Mouse (Mus musculus) limb, embryonic 14.5 days (tissue): ENCODE measurements around the gene Erg. TPM values are rescaled to one million over a fixed set of nuclear protein-coding genes. Genes with fewer than 3 reads are reported as not detected.

ENCODE experiments used
- ATAC-seq: fragments of 200-750 bp; cut with Nextera tagmentation; 2 replicates; pipeline ENCODE4 v1.8.0; 2017; ENCODE audit warnings: low read depth, moderate number of reproducible peaks, moderate TSS enrichment; ENCODE audit not compliant: low FRiP score
- DNase-seq: peaks from one replicate; pipeline ENCODE4 v3.0.0-alpha.2; 2015; ENCODE audit warnings: low spot score
- H3K27ac ChIP-seq: fragments of 300-500 bp; sonication (generic); replicated peaks from 2 replicates; pipeline ENCODE4 v1.5.1; 2014; ENCODE audit warnings: low read depth, mild to moderate bottlenecking, low read length, moderate library complexity, mixed read lengths
- H3K27me3 ChIP-seq: fragments of 300-500 bp; sonication (generic); 2 replicates; pipeline ENCODE4 v1.6.1; 2014; ENCODE audit warnings: low read length, mixed read lengths; ENCODE audit not compliant: control insufficient read depth, insufficient read depth
- H3K36me3 ChIP-seq: fragments of 300-500 bp; sonication (generic); 2 replicates; pipeline ENCODE4 v1.6.1; 2014; ENCODE audit warnings: mild to moderate bottlenecking, low read length, moderate library complexity, mixed read lengths; ENCODE audit not compliant: control insufficient read depth, insufficient read depth
- H3K4me1 ChIP-seq: fragments of 300-500 bp; sonication (generic); 2 replicates; pipeline ENCODE4 v1.6.1; 2014; ENCODE audit warnings: antibody characterized with exemption, low read length, mixed read lengths; ENCODE audit not compliant: control insufficient read depth, insufficient read depth
- H3K4me2 ChIP-seq: fragments of 300-500 bp; sonication (generic); replicated peaks from 2 replicates; pipeline ENCODE4 v1.6.1; 2014; ENCODE audit warnings: low read depth, mild to moderate bottlenecking, low read length, moderate library complexity; ENCODE audit not compliant: severe bottlenecking
- H3K4me3 ChIP-seq: fragments of 300-500 bp; sonication (generic); replicated peaks from 2 replicates; pipeline ENCODE4 v1.5.1; 2014; ENCODE audit warnings: low read length
- H3K9ac ChIP-seq: fragments of 300-500 bp; sonication (generic); 2 replicates; pipeline ENCODE4 v1.6.1; 2014; ENCODE audit warnings: mild to moderate bottlenecking, low read depth, low read length, moderate library complexity; ENCODE audit not compliant: severe bottlenecking
- H3K9me3 ChIP-seq: fragments of 300-500 bp; sonication (generic); 2 replicates; pipeline ENCODE4 v1.6.1; 2016; ENCODE audit warnings: low read length; ENCODE audit not compliant: control insufficient read depth
- POLR2A ChIP-seq: fragments of 200-500 bp; IDR thresholded peaks from 2 replicates; pipeline ENCODE4 v1.8.0; 2012; ENCODE audit warnings: inconsistent platforms, mild to moderate bottlenecking, moderate library complexity, borderline replicate concordance; ENCODE audit not compliant: insufficient read depth, insufficient read length; ENCODE audit errors: extremely low read depth
- WGBS: fragments of 180-500 bp; shearing (Covaris S2); extraction: QIAGEN DNeasy Blood & Tissue Kit; methylation state at CpG from one replicate; pipeline ENCODE4 v1.1.7; 2014; 5-methylcytosine and 5-hydroxymethylcytosine counted together
- polyA plus RNA-seq, 2 experiments: library from polyadenylated mRNA; depleted of rRNA in 1 of 2; stranded (reverse) in 1 of 2; unstranded in 1 of 2; fragments of >200 nt; fragmentation: Nextera tagmentation in 1 of 2; extraction: Ambion mirVana in 1 of 2; gene quantifications; 2 replicates each; pipeline versions ENCODE4 v1.2.1 to v1.2.3; 2012 to 2014

Gene Erg
- polyA plus RNA-seq (2012; rRNA removed), result 40.6 and 52.5 TPM in 2 replicates
- 18.9 and 21.6 TPM in 2 replicates for polyA plus RNA-seq (2014; fragmentation: Nextera tagmentation; extraction: Ambion mirVana)

DNA sequence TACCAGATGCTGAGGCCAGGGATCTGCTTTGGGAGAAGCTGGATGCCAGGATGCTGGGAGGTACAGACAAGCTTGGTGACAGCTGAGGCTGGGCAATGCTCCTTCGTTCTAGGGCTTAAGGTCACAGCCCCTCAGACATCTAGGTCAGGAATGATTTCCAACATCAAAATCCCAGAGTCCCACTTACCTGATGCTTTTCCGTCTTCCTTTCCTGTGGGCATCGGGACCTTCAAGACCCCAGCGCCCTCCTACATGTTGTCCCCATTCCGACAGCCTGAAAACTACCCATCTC lies at the start of gene Erg:
Gene Erg, minus strand, starts transcription at position 283 of the 292 bp plus-strand sequence.
- DNase-seq (no peak), ATAC-seq (no peak)
- WGBS, result 1% methylated on average over 5 of the region's 5 CpGs
- Histone ChIP-seq H3K4me1 (peaks cover 28% of the 10 kb centered on the region), H3K4me3 (peak within 1 kb of the TSS; percentile 60), H3K27ac (peak within 1 kb of the TSS; percentile 66), H3K4me2 (peak within 1 kb of the TSS; percentile 85), H3K9ac (peak within 1 kb of the TSS; percentile 76), H3K27me3 (no peaks in the 10 kb centered on the region; the same call in 1 of the 2 replicates), H3K36me3 (no peaks in the 10 kb centered on the region), H3K9me3 (no peaks in the 10 kb centered on the region)
- TF ChIP-seq POLR2A, result no peak

- Histone ChIP-seq H3K9ac (no peak overlapping the region), H3K27me3 (no peaks in the 10 kb centered on the region), H3K36me3 (no peaks in the 10 kb centered on the region), H3K4me3 (no peak overlapping the region), H3K27ac (no peak overlapping the region), H3K9me3 (no peaks in the 10 kb centered on the region), H3K4me1 (0 out of 2 replicates have a peak, but pooled peaks cover 4% of the 10 kb centered on the region), H3K4me2 (no peak overlapping the region)
- no peak for ATAC-seq
- no peak for TF ChIP-seq POLR2A
- 76% methylated on average over 10 of the region's 10 CpGs for WGBS
- no peak for DNase-seq
Observed at GRCm38 (mm10) chr16:95631816-95632215, 45.4 kb upstream of the Erg start.

GRCm38 (mm10) chr16:95623876-95624770 lies 37.7 kb upstream of the Erg start:
- Histone ChIP-seq H3K9ac (no peak overlapping the region), H3K27ac (no peak overlapping the region), H3K27me3 (no peaks in the 10 kb centered on the region), H3K4me1 (peaks cover 10% of the 10 kb centered on the region), H3K36me3 (no peaks in the 10 kb centered on the region), H3K4me3 (no peak overlapping the region), H3K9me3 (no peaks in the 10 kb centered on the region), H3K4me2 (no peak overlapping the region)
- ATAC-seq, result no peak
- WGBS, result 73% methylated on average over 7 of the region's 7 CpGs
- no peak for DNase-seq
- no peak for TF ChIP-seq POLR2A

DNA sequence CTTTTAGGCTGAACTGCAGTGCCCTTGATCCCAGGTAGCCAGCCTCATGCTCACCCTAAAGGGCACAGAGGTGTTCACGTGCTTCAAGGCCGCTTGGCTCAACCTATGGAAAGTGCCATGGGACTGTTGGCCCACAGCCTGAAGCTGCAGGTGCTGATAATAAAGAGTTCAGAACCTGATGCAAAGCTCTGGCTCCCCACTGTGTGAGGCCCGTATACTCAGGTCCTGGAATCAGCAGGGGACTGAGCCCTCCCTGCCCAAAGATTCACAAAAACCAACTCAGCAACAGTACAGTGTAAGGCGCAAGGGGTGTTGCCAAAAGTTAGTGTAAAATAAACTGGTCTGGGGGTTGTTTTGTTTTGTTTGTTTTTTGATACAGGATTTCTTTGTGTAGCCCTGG lies 36.7 kb upstream of the Erg start:
- no peaks in the 10 kb centered on the region for H3K27me3 ChIP-seq
- peaks cover 17% of the 10 kb centered on the region for H3K4me1 ChIP-seq
- no peaks in the 10 kb centered on the region for H3K9me3 ChIP-seq
- DNase-seq (no peak), ATAC-seq (no peak)
- 52% methylated on average over 4 of the region's 4 CpGs for WGBS
- H3K36me3 ChIP-seq, result no peaks in the 10 kb centered on the region
- H3K4me3 ChIP-seq, result no peak overlapping the region
- no peak for TF ChIP-seq POLR2A
- no peak overlapping the region for H3K9ac ChIP-seq
- H3K27ac ChIP-seq, result no peak overlapping the region
- H3K4me2 ChIP-seq, result no peak overlapping the region

GRCm38 (mm10) chr16:95619859-95620325 lies 33.5 kb upstream of the Erg start:
- WGBS, result 67% methylated on average over 4 of the region's 4 CpGs
- no peak overlapping the region for H3K9ac ChIP-seq
- peaks cover 25% of the 10 kb centered on the region for H3K4me1 ChIP-seq
- H3K4me3 ChIP-seq, result no peak overlapping the region
- no peak overlapping the region for H3K27ac ChIP-seq
- no peaks in the 10 kb centered on the region for H3K9me3 ChIP-seq
- no peaks in the 10 kb centered on the region for H3K27me3 ChIP-seq
- no peak for DNase-seq
- no peaks in the 10 kb centered on the region for H3K36me3 ChIP-seq
- no peak for ATAC-seq
- TF ChIP-seq POLR2A, result no peak
- H3K4me2 ChIP-seq, result no peak overlapping the region
